Mouse (Mus musculus) forebrain, embryonic 13.5 days (tissue): ENCODE data around the gene 1700001P01Rik. TPM values are rescaled to one million over a fixed set of nuclear protein-coding genes. Genes with fewer than 3 reads are reported as not detected.

Experiments
- ATAC-seq: fragments of 200-750 bp; cut with Nextera tagmentation; 2 replicates; pipeline ENCODE4 v1.8.0; 2017
- H3K27ac ChIP-seq: fragments of 300-500 bp; sonication (generic); 2 replicates; pipeline ENCODE4 v1.5.1; 2015; ENCODE audit warnings: inconsistent platforms, mild to moderate bottlenecking, moderate library complexity
- H3K27me3 ChIP-seq: fragments of 300-500 bp; sonication (generic); 2 replicates; pipeline ENCODE4 v1.6.1; 2015; ENCODE audit warnings: mild to moderate bottlenecking, inconsistent platforms
- H3K36me3 ChIP-seq: fragments of 300-500 bp; sonication (generic); 2 replicates; pipeline ENCODE4 v1.6.1; 2015; ENCODE audit warnings: mild to moderate bottlenecking, inconsistent platforms; ENCODE audit not compliant: poor library complexity, severe bottlenecking
- H3K4me1 ChIP-seq: fragments of 300-500 bp; sonication (generic); 2 replicates; pipeline ENCODE4 v1.6.1; 2015; ENCODE audit warnings: inconsistent platforms
- H3K4me2 ChIP-seq: fragments of 300-500 bp; sonication (generic); 2 replicates; pipeline ENCODE4 v1.6.1; 2015; ENCODE audit warnings: inconsistent platforms, mild to moderate bottlenecking, moderate library complexity
- H3K4me3 ChIP-seq: fragments of 300-500 bp; sonication (generic); 2 replicates; pipeline ENCODE4 v1.5.1; 2015; ENCODE audit warnings: mild to moderate bottlenecking, inconsistent platforms
- H3K9ac ChIP-seq: fragments of 300-500 bp; sonication (generic); 2 replicates; pipeline ENCODE4 v1.6.1; 2015; ENCODE audit warnings: mild to moderate bottlenecking, inconsistent platforms
- H3K9me3 ChIP-seq: fragments of 300-500 bp; sonication (generic); replicated peaks from 2 replicates; pipeline ENCODE4 v1.6.1; 2016; ENCODE audit warnings: inconsistent platforms
- WGBS: fragments of 180-500 bp; shearing (Covaris S2); methylation state at CpG from one replicate; pipeline ENCODE4 v1.1.7; 2015; 5-methylcytosine and 5-hydroxymethylcytosine counted together
- polyA plus RNA-seq: library from polyadenylated mRNA; unstranded; fragments of >200 nt; fragmentation: Nextera tagmentation; extraction: Ambion mirVana; gene quantifications from 2 replicates; pipeline ENCODE4 v1.2.1, GENCODE M21; 2015

The 1700001P01Rik gene
- polyA plus RNA-seq, 1 experiment from 2014 or later: 0.76 TPM

DNA sequence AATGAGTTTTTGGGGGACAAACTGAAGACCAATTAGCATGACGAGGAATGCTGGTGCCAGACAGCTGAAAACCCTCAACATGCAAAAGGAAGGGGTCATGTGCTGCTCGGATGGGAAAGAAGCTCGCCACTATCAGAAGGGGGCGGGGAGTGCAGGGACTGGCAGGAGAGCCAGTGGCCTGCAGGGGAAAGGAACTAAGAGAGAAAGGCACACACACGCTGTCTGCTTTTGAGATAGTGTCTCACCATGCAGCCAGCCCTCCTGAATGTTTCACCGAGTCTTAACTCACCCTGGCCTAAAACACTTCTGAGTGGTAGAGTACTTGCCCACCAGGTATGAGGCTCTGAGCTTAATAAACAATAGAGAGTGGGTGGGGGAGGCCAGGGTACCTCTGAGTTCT, 16.8 kb downstream of the 1700001P01Rik start:
- no peak for ATAC-seq
- WGBS: 86% methylated on average over 6 of the region's 6 CpGs
- peak overlapping the region; percentile 13; the same call in 1 of the 2 replicates for H3K9ac ChIP-seq
- no peaks in the 10 kb centered on the region for H3K27me3 ChIP-seq
- no peak overlapping the region for H3K4me3 ChIP-seq
- no peaks in the 10 kb centered on the region for H3K4me1 ChIP-seq
- H3K4me2 ChIP-seq: no peak overlapping the region
- H3K27ac ChIP-seq: no peak overlapping the region
- peaks cover 84% of the 10 kb centered on the region for H3K36me3 ChIP-seq
- no peaks in the 10 kb centered on the region for H3K9me3 ChIP-seq

DNA sequence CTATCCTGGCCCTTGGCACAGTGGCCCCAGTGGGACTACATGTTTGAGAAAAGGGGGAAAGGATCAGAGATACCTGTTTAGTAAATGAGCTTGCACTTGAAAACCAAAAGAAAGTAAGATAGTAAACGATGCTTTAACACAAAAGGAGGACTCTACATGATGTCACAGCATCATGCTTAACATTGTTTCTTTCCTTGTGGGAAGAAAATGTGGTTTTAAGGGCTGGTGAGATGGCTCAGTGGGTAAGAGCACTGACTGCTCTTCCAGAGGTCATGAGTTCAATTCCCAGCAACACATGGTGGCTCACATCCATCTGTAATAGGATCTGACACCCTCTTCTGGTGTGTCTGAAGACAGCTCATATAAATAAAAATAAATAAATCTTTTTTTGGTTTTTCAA, 17.6 kb downstream of the 1700001P01Rik start:
- Histone ChIP-seq H3K4me1 (no peaks in the 10 kb centered on the region), H3K27me3 (no peaks in the 10 kb centered on the region), H3K4me3 (no peak overlapping the region), H3K4me2 (no peak overlapping the region), H3K36me3 (peaks cover 86% of the 10 kb centered on the region), H3K9ac (no peak overlapping the region), H3K27ac (no peak overlapping the region), H3K9me3 (no peaks in the 10 kb centered on the region)
- 95% methylated on average over 1 of the region's 1 CpGs for WGBS
- no peak for ATAC-seq

DNA sequence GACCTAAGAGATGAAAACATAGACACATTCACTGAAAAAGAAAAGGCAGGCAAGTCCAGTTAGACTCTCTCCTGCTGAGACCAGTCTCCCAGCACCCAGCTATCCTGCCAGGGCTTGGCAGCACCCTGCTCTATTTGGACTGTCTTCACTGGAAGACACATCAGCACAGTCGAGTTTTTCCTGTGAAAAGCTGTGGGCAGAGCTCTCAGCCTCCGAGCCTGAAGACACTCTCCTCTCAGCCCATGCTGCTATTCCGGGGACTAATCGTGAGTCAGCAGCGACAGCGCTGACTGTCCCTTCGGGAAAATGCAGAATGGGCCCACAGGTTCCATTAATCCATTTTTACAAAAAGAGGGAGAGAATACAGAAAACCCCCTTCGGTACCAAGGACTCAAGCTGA, 22.4 kb downstream of the 1700001P01Rik start:
- Histone ChIP-seq H3K27ac (no peak overlapping the region), H3K4me3 (no peak overlapping the region), H3K4me2 (no peak overlapping the region), H3K36me3 (peaks cover 92% of the 10 kb centered on the region), H3K4me1 (no peaks in the 10 kb centered on the region), H3K27me3 (no peaks in the 10 kb centered on the region), H3K9me3 (no peaks in the 10 kb centered on the region), H3K9ac (no peak overlapping the region)
- ATAC-seq: no peak
- 93% methylated on average over 8 of the region's 8 CpGs for WGBS

DNA sequence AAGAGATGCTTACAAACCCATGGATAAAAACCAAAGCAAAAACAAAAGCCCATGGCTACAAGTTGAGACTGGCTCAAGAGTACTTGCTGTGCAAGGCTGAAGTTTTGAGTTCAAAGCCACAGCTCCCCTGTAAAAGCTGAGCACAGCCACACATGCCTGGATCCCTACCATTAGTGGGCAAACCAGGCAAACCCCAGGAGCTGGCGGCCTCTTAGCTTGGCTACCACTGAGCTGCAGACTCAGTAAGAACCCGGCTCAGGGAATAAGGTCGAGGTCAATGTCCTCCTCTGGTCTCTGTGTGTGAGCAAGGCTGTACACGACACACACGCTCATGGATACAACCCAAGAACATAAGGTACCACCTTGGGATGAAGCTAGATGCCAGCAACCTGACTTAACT, 27.2 kb downstream of the 1700001P01Rik start:
- 88% methylated on average over 5 of the region's 5 CpGs for WGBS
- H3K4me2 ChIP-seq: no peak overlapping the region
- H3K9ac ChIP-seq: no peak overlapping the region
- ATAC-seq: no peak
- peaks cover 5% of the 10 kb centered on the region for H3K4me1 ChIP-seq
- no peak overlapping the region for H3K4me3 ChIP-seq
- H3K27me3 ChIP-seq: no peaks in the 10 kb centered on the region
- no peak overlapping the region for H3K27ac ChIP-seq
- H3K9me3 ChIP-seq: no peaks in the 10 kb centered on the region
- peaks cover 72% of the 10 kb centered on the region for H3K36me3 ChIP-seq

DNA sequence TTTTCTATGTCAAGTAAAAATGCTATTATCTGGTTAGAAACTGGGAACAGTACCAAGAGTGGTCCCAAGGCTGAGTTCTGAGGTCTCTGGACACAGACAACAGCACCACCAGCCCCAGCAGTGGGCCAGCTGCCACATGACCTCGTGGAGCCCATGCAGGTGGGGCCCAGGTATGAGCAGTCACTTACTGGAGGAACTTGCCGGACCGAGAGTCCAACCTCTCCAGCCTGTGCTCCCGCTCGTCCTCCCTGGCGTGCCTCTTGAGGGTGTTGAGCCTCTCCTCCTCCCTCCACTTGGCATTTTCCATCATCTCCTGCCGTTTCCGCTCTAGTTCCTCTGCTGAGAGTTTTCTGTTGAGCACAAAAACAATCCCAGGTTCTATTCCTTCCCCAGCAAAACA, 27.9 kb downstream of the 1700001P01Rik start:
- WGBS: 89% methylated on average over 8 of the region's 8 CpGs
- H3K4me3 ChIP-seq: no peak overlapping the region
- no peaks in the 10 kb centered on the region for H3K9me3 ChIP-seq

DNA sequence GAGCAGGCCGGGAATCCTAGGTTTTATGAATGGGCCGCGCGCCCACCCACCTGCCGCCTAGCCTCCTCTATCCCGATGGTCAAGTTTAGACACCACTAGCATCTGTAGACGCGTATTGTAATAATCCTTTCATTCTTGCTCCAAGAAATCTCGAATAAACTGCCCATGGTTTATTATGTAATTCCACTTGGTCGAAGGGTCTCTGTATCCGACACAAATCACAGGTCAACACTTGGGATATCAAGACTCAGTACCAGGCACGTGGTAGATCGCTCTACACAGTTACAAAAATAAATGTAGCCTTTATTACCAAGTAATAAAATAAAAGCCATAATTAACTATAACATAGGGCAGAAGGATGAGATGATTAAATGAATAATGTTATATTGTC, 30.4 kb downstream of the 1700001P01Rik start:
- WGBS: 13% methylated on average over 13 of the region's 13 CpGs
- no peak overlapping the region; the same call in 1 of the 2 replicates for H3K27ac ChIP-seq

More for the DNA sequence above, 27.9 kb downstream of the 1700001P01Rik start:
- no peak for ATAC-seq
- Histone ChIP-seq H3K4me1 (peaks cover 12% of the 10 kb centered on the region), H3K9ac (no peak overlapping the region), H3K4me2 (no peak overlapping the region), H3K36me3 (peaks cover 65% of the 10 kb centered on the region), H3K27me3 (no peaks in the 10 kb centered on the region), H3K27ac (no peak overlapping the region)

DNA sequence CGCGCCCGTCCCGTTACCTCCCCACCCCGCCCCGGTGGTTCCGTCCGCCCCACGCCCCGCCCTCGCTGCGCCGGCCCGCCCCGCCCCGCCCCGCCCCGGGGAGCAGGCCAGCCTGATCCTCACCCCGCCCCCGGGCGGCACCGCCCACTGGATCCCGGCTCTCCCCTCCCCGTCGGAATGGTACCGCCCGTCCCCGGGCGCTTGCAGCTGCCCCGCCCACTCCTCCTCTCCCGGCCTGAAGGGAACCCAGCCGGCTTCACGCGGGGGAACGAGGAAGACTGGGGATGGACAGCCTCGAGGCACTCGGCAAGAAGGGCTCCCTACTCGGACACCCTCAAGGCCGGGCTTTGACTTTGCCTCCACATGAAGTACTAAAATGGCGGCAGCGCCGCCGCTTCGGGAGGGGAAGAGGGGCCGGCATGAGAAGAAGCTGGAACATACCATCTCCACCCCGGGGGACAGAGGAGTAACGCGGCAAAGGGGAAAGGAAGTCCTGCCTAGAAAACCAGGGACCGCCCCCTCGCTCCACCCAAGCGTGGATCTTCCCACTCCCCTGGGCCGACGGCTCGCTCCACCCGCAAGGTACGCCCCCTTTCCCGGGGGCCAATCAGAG, 30.9 kb downstream of the 1700001P01Rik start:
- WGBS: under 1% methylated on average over 37 of the region's 57 CpGs
- peak overlapping the region; percentile 73 for H3K4me2 ChIP-seq
- no peaks in the 10 kb centered on the region for H3K9me3 ChIP-seq
- H3K36me3 ChIP-seq: peaks cover 38% of the 10 kb centered on the region
- H3K27ac ChIP-seq: peak overlapping the region; percentile 95
- peak overlapping the region; percentile 89 for H3K9ac ChIP-seq
- peaks cover 30% of the 10 kb centered on the region for H3K4me1 ChIP-seq
- peak overlapping the region; percentile 77 for H3K4me3 ChIP-seq
- H3K27me3 ChIP-seq: no peaks in the 10 kb centered on the region
- peak; percentile 97 for ATAC-seq

More for the DNA sequence above, 30.4 kb downstream of the 1700001P01Rik start:
- Histone ChIP-seq H3K4me3 (peak overlapping the region; percentile 77), H3K27me3 (no peaks in the 10 kb centered on the region), H3K4me1 (peaks cover 25% of the 10 kb centered on the region), H3K4me2 (peak overlapping the region; percentile 57), H3K9ac (no peak overlapping the region; the same call in 1 of the 2 replicates), H3K36me3 (peaks cover 42% of the 10 kb centered on the region), H3K9me3 (no peaks in the 10 kb centered on the region)
- no peak for ATAC-seq

DNA sequence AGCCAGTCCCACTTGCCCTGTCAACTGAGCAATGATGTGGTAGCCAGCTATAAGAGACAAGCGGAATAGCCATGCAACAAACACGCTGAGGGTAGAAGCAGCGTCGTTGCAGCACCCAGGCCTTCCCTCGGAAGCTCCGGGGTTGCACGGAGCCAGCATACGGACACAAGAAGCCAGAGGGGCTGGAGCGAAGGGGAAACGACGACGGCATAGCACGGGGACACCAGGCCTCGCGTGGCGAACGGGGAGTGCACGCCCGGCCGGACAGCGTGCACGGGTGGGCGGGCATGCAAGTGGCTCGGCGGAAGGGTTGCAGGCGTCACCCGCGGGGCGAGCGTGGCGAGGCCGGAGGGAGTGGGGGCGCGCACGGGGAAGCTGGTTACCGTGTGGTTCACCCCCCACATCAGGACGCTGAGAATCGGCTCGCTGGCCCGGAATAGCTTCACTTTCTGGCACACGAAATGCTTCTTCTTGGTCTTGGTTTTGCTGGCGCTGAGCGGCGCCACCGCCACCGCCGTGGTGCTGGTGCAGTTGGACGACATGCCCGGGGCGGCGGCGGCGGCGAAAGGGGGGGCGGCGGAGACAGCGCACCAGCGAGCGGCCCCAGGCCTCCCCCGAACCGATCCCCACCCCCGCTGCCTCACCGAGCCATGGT, 31.5 kb downstream of the 1700001P01Rik start, which contains the start of gene Pip4k2b:
Pip4k2b (minus strand) TSS at position 642 of the 655 bp plus-strand sequence.
- H3K4me3 ChIP-seq: peak within 1 kb of the TSS; percentile 77
- H3K4me2 ChIP-seq: peak within 1 kb of the TSS; percentile 73
- WGBS: under 1% methylated on average over 40 of the region's 63 CpGs
- H3K27ac ChIP-seq: peak within 1 kb of the TSS; percentile 95
- peak; percentile 34 for ATAC-seq
- peaks cover 31% of the 10 kb centered on the region for H3K36me3 ChIP-seq
- no peaks in the 10 kb centered on the region for H3K9me3 ChIP-seq
- H3K9ac ChIP-seq: peak within 1 kb of the TSS; percentile 89
- peaks cover 30% of the 10 kb centered on the region for H3K4me1 ChIP-seq
- H3K27me3 ChIP-seq: no peaks in the 10 kb centered on the region

DNA sequence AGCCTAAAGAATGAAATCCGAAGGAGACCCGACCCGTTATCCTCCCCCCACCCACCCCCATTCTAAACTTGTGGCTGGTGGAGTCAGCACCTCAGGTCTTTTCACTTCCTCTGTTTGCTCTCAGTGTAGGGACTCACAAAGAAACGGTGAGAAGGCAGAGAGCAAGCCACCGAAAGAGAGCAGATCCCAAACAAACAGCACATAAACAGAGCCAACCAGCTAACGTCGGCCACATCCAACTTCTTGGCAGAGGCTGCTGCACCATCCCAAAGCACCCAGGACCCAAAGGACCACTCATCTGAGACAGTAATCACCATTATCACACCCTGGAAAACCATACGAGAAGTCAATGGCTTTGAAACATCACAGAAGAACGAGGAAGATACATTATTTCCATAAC, 32.3 kb downstream of the 1700001P01Rik start:
- no peaks in the 10 kb centered on the region for H3K27me3 ChIP-seq
- H3K27ac ChIP-seq: no peak overlapping the region
- H3K4me3 ChIP-seq: peak overlapping the region; percentile 77
- peaks cover 26% of the 10 kb centered on the region for H3K36me3 ChIP-seq
- H3K9ac ChIP-seq: peak overlapping the region; percentile 89
- no peaks in the 10 kb centered on the region for H3K9me3 ChIP-seq
- ATAC-seq: no peak
- peak overlapping the region; percentile 73 for H3K4me2 ChIP-seq
- peaks cover 30% of the 10 kb centered on the region for H3K4me1 ChIP-seq
- 46% methylated on average over 9 of the region's 9 CpGs for WGBS

DNA sequence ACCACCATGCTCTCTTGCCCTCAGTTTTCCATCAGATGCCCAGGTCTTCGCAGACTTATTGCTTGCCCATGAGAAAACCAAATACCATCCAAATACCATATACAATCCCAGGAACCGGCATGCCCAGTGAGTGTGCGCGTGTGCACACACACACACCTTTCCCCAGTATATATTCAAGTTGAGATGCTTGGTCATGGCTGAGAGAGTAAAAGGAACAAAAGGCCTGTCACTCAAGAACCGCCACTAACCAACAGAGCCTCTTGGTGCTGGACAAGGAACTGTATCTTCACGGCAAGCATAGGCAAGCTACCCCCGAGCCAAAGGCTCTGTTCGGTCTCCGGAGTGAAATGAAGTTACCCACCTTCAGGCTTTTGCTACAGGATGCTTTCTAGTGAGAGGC, 33.1 kb downstream of the 1700001P01Rik start:
- Histone ChIP-seq H3K27me3 (no peaks in the 10 kb centered on the region), H3K9ac (0 out of 2 replicates have a peak overlapping the region, but pooled peaks have one; percentile 89), H3K4me2 (peak overlapping the region; percentile 73), H3K36me3 (peaks cover 18% of the 10 kb centered on the region), H3K9me3 (no peaks in the 10 kb centered on the region), H3K4me3 (peak overlapping the region; percentile 77), H3K4me1 (peaks cover 30% of the 10 kb centered on the region), H3K27ac (no peak overlapping the region)
- 77% methylated on average over 9 of the region's 9 CpGs for WGBS
- ATAC-seq: no peak

DNA sequence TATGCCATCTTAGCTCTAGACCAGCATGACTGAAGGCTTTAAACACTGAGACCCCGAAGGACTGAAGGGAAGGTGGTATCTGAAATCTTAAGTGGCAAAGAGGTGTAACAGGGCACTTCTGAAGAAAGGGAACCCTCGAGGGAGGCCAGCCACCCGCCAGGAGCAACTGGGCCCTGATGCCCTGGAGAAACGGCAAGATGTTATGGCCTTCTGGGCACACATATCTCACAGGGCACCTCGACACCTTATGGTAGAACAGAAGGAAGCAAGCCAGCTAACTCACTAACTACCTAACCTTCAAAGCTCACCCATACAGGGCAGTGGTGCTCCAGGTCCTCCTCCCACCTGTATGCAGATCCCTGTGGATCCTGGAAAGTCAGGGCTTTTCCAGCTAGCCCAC, 33.6 kb downstream of the 1700001P01Rik start:
- no peak for ATAC-seq
- Histone ChIP-seq H3K4me1 (peaks cover 30% of the 10 kb centered on the region), H3K27ac (no peak overlapping the region), H3K9me3 (no peaks in the 10 kb centered on the region), H3K9ac (0 out of 2 replicates have a peak overlapping the region, but pooled peaks have one; percentile 89), H3K36me3 (peaks cover 13% of the 10 kb centered on the region), H3K4me2 (peak overlapping the region; percentile 73), H3K4me3 (no peak overlapping the region), H3K27me3 (no peaks in the 10 kb centered on the region)
- WGBS: 92% methylated on average over 5 of the region's 5 CpGs

DNA sequence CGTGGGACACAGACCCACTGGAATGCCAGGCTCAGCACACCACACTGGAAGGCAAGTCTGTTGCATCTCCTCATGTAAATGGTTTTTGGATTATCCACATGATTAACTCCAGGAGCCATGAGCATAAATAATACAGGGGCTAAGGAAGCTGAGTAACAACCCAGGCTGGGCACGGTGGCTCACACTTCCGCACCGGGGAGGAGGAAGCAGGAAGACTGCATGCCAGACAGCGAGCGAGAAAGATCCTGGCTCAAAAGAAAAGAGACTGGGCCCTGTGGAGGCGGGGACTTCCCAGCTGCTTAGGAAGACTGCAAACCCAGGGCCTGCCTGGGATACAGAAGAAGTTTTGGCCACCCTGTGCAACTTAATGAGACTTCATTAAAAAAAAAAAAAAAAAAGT, 35.5 kb downstream of the 1700001P01Rik start:
- ATAC-seq: no peak
- Histone ChIP-seq H3K4me1 (peaks cover 30% of the 10 kb centered on the region), H3K9me3 (no peaks in the 10 kb centered on the region), H3K36me3 (no peaks in the 10 kb centered on the region), H3K9ac (0 out of 2 replicates have a peak overlapping the region, but pooled peaks have one; percentile 0), H3K27me3 (no peaks in the 10 kb centered on the region), H3K4me3 (no peak overlapping the region), H3K4me2 (no peak overlapping the region), H3K27ac (no peak overlapping the region)
- 42% methylated on average over 7 of the region's 7 CpGs for whole genome bisulfite sequencing
